In genomic region chr2:144555286-144555819, GRCm38 (mm10) we compare ENCODE assay signal across 8 mouse cellular contexts. TPM values are rescaled to one million over a fixed set of nuclear protein-coding genes. Genes with fewer than 3 reads are reported as not detected.
DNase-seq lines count a peak whose midpoint lies in the region; ATAC-seq and TF ChIP-seq lines count a peak whose summit lies in the region.

No protein-coding gene starts in this region.

- 1% methylated on average over 14 of the region's 14 CpGs for WGBS in lung, embryonic 14.5 days
- 3% methylated on average over 14 of the region's 14 CpGs for WGBS in hindbrain, embryonic 15.5 days

- TF ChIP-seq CTCF in lung, embryonic 14.5 days (IDR thresholded peaks at IDR 0.05; ENCODE audit: low read depth) = no peak

- peak overlapping the region; percentile 62 for H3K9ac ChIP-seq in lung, embryonic 14.5 days
- H3K9ac ChIP-seq in hindbrain, embryonic 15.5 days = peak overlapping the region; percentile 54

- H3K36me3 ChIP-seq in lung, embryonic 14.5 days (ENCODE audit: insufficient read depth) = peaks cover 11% of the 10 kb centered on the region; the same call in 1 of the 2 replicates
- peaks cover 9% of the 10 kb centered on the region; the same call in 1 of the 2 replicates for H3K36me3 ChIP-seq in hindbrain, embryonic 15.5 days

- H3K4me3 ChIP-seq in lung, embryonic 14.5 days (ENCODE audit: low read depth, low read length) = peak overlapping the region; percentile 55
- H3K4me3 ChIP-seq in hindbrain, embryonic 15.5 days = peak overlapping the region; percentile 71

- peak; percentile 19; the same call in 1 of the 2 replicates for ATAC-seq in lung, embryonic 14.5 days (ENCODE audit: insufficient read depth)
- no peak for ATAC-seq in hindbrain, embryonic 15.5 days (ENCODE audit: low FRiP score, low read depth)

- DNase-seq in lung, embryonic 14.5 days = peak; percentile 59
- DNase-seq in lung, postnatal 14 days = no peak
- DNase-seq in embryo, embryonic 11 days = peak; percentile 50
- DNase-seq in mesoderm, embryonic 11.5 days (ENCODE audit: low read depth, low spot score) = peak; percentile 10
- DNase-seq in ovary, postnatal 36 days (ENCODE audit: low spot score) = no peak
- DNase-seq in cerebellum, postnatal 10 days = no peak
- no peak for DNase-seq in frontal cortex, postnatal 36 days (ENCODE audit: low spot score in 2 of 2)

- H3K27ac ChIP-seq in lung, embryonic 14.5 days (ENCODE audit: low read depth) = peak overlapping the region; percentile 92
- peak overlapping the region; percentile 86 for H3K27ac ChIP-seq in hindbrain, embryonic 15.5 days (replicated peaks)

- no peaks in the 10 kb centered on the region for H3K9me3 ChIP-seq in lung, embryonic 14.5 days (ENCODE audit: low read depth, low read length)
- H3K9me3 ChIP-seq in hindbrain, embryonic 15.5 days = no peaks in the 10 kb centered on the region

- H3K4me1 ChIP-seq in lung, embryonic 14.5 days (ENCODE audit: insufficient read depth) = no peaks in the 10 kb centered on the region; the same call in 1 of the 2 replicates
- peaks cover 14% of the 10 kb centered on the region for H3K4me1 ChIP-seq in hindbrain, embryonic 15.5 days (replicated peaks)

- peak overlapping the region; percentile 66 for H3K4me2 ChIP-seq in lung, embryonic 14.5 days
- H3K4me2 ChIP-seq in hindbrain, embryonic 15.5 days = peak overlapping the region; percentile 79

- H3K27me3 ChIP-seq in lung, embryonic 14.5 days (ENCODE audit: insufficient read depth, low read length) = no peaks in the 10 kb centered on the region
- H3K27me3 ChIP-seq in hindbrain, embryonic 15.5 days = no peaks in the 10 kb centered on the region

RNA-seq across cellular contexts. Expression of gene Sec23b, which starts 0.7 kb away (rescaled TPM):
- polyA plus RNA-seq in lung, embryonic 14.5 days (2014; fragmentation: Nextera tagmentation; extraction: Ambion mirVana) = 89.1 and 93.1 TPM in 2 replicates
- polyA plus RNA-seq in hindbrain, embryonic 15.5 days (2015; fragmentation: Nextera tagmentation; extraction: Ambion mirVana) = 63.3 and 68.5 TPM in 2 replicates

RNA-seq across cellular contexts. Expression of gene Rbbp9, which starts 4.7 kb away (rescaled TPM):
- 60.4 and 64.1 TPM in 2 replicates for polyA plus RNA-seq in lung, embryonic 14.5 days (2014; fragmentation: Nextera tagmentation; extraction: Ambion mirVana)
- 50.6 and 51.5 TPM in 2 replicates for polyA plus RNA-seq in hindbrain, embryonic 15.5 days (2015; fragmentation: Nextera tagmentation; extraction: Ambion mirVana)

RNA-seq across cellular contexts. Expression of gene Polr3f, which starts 27.8 kb away (rescaled TPM):
- 28.1 and 29.7 TPM in 2 replicates for polyA plus RNA-seq in lung, embryonic 14.5 days (2014; fragmentation: Nextera tagmentation; extraction: Ambion mirVana)
- 25.1 and 26.1 TPM in 2 replicates for polyA plus RNA-seq in hindbrain, embryonic 15.5 days (2015; fragmentation: Nextera tagmentation; extraction: Ambion mirVana)

RNA-seq across cellular contexts. Expression of gene Dzank1, which starts 28.1 kb away (rescaled TPM):
- 0.67 and 2.0 TPM in 2 replicates for polyA plus RNA-seq in lung, embryonic 14.5 days (2014; fragmentation: Nextera tagmentation; extraction: Ambion mirVana)
- 15.9 and 18.1 TPM in 2 replicates for polyA plus RNA-seq in hindbrain, embryonic 15.5 days (2015; fragmentation: Nextera tagmentation; extraction: Ambion mirVana)

RNA-seq across cellular contexts. Expression of gene Smim26, which starts 38.5 kb away (rescaled TPM):
- 29.0 and 34.5 TPM in 2 replicates for polyA plus RNA-seq in lung, embryonic 14.5 days (2014; fragmentation: Nextera tagmentation; extraction: Ambion mirVana)
- 54.9 and 62.2 TPM in 2 replicates for polyA plus RNA-seq in hindbrain, embryonic 15.5 days (2015; fragmentation: Nextera tagmentation; extraction: Ambion mirVana)

Comparison
In these comparisons a context has a peak if more than half of its experiments do, and no peak if none do; other contexts are left out.
1. DNase-seq: peak in lung, embryonic 14.5 days (single experiment), embryo, embryonic 11 days (single experiment) and mesoderm, embryonic 11.5 days (single experiment); none in lung, postnatal 14 days (single experiment), ovary, postnatal 36 days (single experiment), cerebellum, postnatal 10 days (0 of 2) and frontal cortex, postnatal 36 days (0 of 2).